Mouse (Mus musculus): ENCODE data around the gene Wwp2. TPM values are rescaled to one million over a fixed set of nuclear protein-coding genes. Genes with fewer than 3 reads are reported as not detected.
A peak's percentile ranks its signal among the peaks of the same experiment; 100 is the strongest.

Gene Wwp2
- polyA plus RNA-seq, 1 experiment, result 43.7 TPM

DNA sequence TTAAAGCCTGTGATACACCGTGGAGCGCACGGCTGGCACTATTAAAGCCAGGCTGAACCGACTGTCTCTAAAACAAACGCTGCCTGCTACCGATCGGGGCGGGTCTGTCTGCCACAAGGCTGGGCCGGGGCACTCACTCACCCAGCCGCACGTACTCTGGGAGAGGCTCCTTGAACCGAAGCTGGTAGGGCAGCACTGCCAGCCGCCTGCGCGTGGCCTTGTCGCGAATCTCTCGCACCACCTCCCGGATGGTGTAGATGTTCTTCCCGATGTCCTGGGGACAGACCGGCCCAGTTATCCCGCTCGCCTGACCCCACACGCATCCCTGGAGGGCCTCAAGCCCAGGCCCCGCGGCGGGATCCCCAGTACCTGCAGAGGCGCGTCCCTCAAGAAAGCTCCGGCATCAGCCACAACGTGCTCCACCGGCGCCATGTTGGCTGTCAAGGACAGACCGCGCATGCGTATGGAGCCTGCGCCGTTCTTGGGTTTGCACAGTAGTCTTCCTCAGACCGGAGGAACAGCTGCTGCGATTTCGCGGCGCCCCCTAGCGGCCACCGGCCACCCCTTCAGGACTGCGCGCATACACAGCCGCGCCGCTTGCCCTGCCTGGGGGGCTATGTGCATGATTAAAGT lies 11.5 kb upstream of the Wwp2 start, which contains the start of gene Nob1:
Gene Nob1 (minus strand): TSS at position 455 of the 633 bp plus-strand sequence.
- TF ChIP-seq CTCF (IDR thresholded peaks at IDR 0.05; ENCODE audit: borderline replicate concordance, insufficient read depth, low read length) (peak; percentile 77), POLR2A (IDR thresholded peaks at IDR 0.05; ENCODE audit: low read depth, low read length) (peak; percentile 97)
- Histone ChIP-seq H3K27ac (ENCODE audit: insufficient read depth, low read length) (no peak within 1 kb of the TSS), H3K4me1 (ENCODE audit: control insufficient read depth, insufficient read depth, low read length) (0 out of 2 replicates have a peak, but pooled peaks cover 4% of the 10 kb centered on the region), H3K4me3 (ENCODE audit: insufficient read depth, low read length) (peak within 1 kb of the TSS; percentile 75)

DNA sequence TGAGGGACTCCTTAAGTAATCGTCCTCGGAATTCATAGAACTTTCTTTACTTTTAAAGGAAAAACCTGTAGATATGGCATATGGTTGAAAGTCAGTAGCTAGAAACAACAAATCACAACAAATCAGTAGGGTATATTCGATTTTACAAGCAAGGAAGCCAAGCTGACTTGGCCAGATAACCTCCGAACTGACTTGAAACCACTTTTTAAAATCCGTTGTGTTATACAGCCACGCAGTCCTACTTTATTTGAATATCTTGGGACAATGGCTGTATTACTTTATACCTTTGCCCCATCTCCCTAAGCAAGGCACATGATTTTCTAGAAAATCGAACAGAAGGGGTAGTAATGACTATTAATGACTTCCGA lies 11.0 kb upstream of the Wwp2 start:
- 0 out of 2 replicates have a peak, but pooled peaks cover 4% of the 10 kb centered on the region for H3K4me1 ChIP-seq (ENCODE audit: control insufficient read depth, insufficient read depth, low read length)
- TF ChIP-seq POLR2A (IDR thresholded peaks at IDR 0.05; ENCODE audit: low read depth, low read length) (no peak), CTCF (IDR thresholded peaks at IDR 0.05; ENCODE audit: borderline replicate concordance, insufficient read depth, low read length) (no peak)
- H3K4me3 ChIP-seq (ENCODE audit: insufficient read depth, low read length), result no peak overlapping the region
- H3K27ac ChIP-seq (ENCODE audit: insufficient read depth, low read length), result no peak overlapping the region

GRCm38 (mm10) chr8:107430821-107431220 lies 5.3 kb upstream of the Wwp2 start:
- Histone ChIP-seq H3K4me1 (ENCODE audit: control insufficient read depth, insufficient read depth, low read length) (no peaks in the 10 kb centered on the region), H3K27ac (ENCODE audit: insufficient read depth, low read length) (no peak overlapping the region), H3K4me3 (ENCODE audit: insufficient read depth, low read length) (no peak overlapping the region)
- TF ChIP-seq POLR2A (IDR thresholded peaks at IDR 0.05; ENCODE audit: low read depth, low read length), result no peak

GRCm38 (mm10) chr8:107435421-107435961 lies 674 bp upstream of the Wwp2 start:
- H3K27ac ChIP-seq (ENCODE audit: insufficient read depth, low read length), result no peak overlapping the region

DNA sequence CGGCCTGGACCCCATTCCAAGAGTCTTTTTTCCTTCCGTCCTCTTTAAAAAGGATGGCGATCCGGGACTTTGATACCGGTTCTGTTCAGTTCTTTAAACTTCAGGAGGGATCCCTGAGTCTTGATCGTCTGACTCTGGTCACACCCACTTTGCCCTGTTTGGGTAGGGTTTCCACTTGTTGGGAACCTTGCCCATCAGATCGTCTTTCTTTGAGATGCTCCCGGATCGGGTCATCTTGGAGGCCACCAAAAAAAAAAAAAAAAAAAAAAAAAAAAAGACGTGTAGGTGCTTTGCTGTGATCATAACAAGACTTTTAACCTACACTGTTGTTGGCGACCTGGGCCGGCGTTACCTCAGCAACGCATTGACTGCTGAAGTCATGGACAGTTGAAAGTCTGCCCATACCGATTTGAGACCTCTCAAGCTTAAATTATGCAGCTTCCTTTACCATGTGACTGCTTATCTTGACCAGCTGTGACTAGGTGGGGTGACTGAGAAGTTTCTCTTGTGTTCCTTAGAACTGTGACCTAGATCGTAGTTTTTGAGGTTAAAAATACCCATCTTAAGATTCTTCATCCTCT lies 766 bp downstream of the Wwp2 start:
- TF ChIP-seq POLR2A (IDR thresholded peaks at IDR 0.05; ENCODE audit: low read depth, low read length) (peak; percentile 14; the same call in 1 of the 2 replicates), CTCF (IDR thresholded peaks at IDR 0.05; ENCODE audit: borderline replicate concordance, insufficient read depth, low read length) (no peak)
- Histone ChIP-seq H3K4me1 (ENCODE audit: control insufficient read depth, insufficient read depth, low read length) (no peaks in the 10 kb centered on the region), H3K27ac (ENCODE audit: insufficient read depth, low read length) (peak overlapping the region; percentile 66), H3K4me3 (ENCODE audit: insufficient read depth, low read length) (peak overlapping the region; percentile 95)

More at GRCm38 (mm10) chr8:107435421-107435961, 674 bp upstream of the Wwp2 start:
- peak overlapping the region; percentile 66 for H3K4me3 ChIP-seq (ENCODE audit: insufficient read depth, low read length)
- no peak for TF ChIP-seq CTCF (IDR thresholded peaks at IDR 0.05; ENCODE audit: borderline replicate concordance, insufficient read depth, low read length)
- TF ChIP-seq POLR2A (IDR thresholded peaks at IDR 0.05; ENCODE audit: low read depth, low read length), result no peak
- H3K4me1 ChIP-seq (ENCODE audit: control insufficient read depth, insufficient read depth, low read length), result no peaks in the 10 kb centered on the region

DNA sequence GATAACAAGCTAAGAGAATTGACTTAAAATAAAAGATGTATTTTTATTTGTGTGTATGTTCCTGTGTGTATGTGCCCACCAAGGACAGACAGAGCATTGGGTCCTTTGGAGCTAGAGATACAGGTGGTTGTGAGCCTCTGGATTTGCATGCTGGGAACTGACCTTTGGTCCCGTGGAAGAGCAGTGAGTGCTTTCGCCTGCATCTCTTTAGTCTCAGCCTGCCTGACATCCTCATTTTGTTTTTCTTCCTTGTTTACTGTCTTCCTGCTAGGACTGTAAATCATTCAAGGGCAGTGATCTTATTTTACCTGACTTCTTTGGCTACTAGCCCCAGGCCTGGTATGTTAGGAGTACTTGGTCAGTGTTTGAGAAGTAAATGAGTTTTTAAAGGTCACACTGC lies 1.5 kb downstream of the Wwp2 start:
- no peak for TF ChIP-seq POLR2A (IDR thresholded peaks at IDR 0.05; ENCODE audit: low read depth, low read length)
- no peak for TF ChIP-seq CTCF (IDR thresholded peaks at IDR 0.05; ENCODE audit: borderline replicate concordance, insufficient read depth, low read length)
- Histone ChIP-seq H3K27ac (ENCODE audit: insufficient read depth, low read length) (no peak overlapping the region), H3K4me3 (ENCODE audit: insufficient read depth, low read length) (no peak overlapping the region), H3K4me1 (ENCODE audit: control insufficient read depth, insufficient read depth, low read length) (no peaks in the 10 kb centered on the region)

DNA sequence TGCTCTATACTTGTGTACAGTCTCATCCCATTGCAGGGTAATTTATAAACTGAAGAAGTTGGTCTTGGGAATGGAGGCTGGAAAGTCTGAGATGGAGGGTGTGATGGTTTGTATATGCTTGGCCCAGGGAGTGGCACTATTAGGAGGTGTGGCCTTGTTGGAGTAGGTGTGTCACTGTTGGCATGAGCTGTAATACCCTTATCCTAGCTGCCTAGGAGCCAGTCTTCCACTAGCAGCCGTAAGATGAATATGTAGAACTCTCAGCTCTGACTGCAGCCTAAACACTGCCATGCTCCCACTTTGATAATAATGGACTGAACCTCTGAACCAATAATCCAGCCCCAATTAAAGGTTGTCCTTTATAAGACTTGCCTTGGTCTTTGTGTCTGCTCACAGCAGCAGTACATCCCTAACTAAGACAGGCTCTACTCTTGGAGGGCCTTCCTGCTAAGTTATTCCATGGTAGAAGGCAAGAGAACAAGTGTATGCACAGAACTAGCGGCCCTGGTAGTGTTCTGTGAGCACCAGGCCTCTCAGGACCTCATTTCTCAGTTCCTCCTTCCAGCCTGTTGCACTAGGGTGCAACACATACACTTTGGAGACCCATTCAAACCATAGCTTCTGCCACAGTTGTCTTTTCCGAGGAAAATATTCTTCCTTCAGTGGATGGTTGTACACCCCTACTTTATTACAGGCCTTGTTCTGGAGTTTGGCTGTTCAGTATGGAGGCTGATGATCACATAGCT lies 3.9 kb downstream of the Wwp2 start:
- no peak for TF ChIP-seq POLR2A (IDR thresholded peaks at IDR 0.05; ENCODE audit: low read depth, low read length)
- TF ChIP-seq CTCF (IDR thresholded peaks at IDR 0.05; ENCODE audit: borderline replicate concordance, insufficient read depth, low read length), result no peak
- Histone ChIP-seq H3K27ac (ENCODE audit: insufficient read depth, low read length) (no peak overlapping the region), H3K4me3 (ENCODE audit: insufficient read depth, low read length) (no peak overlapping the region), H3K4me1 (ENCODE audit: control insufficient read depth, insufficient read depth, low read length) (no peaks in the 10 kb centered on the region)

GRCm38 (mm10) chr8:107444626-107445025 lies 8.5 kb downstream of the Wwp2 start:
- Histone ChIP-seq H3K4me1 (ENCODE audit: control insufficient read depth, insufficient read depth, low read length) (peaks cover 10% of the 10 kb centered on the region; the same call in 1 of the 2 replicates), H3K27ac (ENCODE audit: insufficient read depth, low read length) (no peak overlapping the region), H3K4me3 (ENCODE audit: insufficient read depth, low read length) (no peak overlapping the region)
- TF ChIP-seq POLR2A (IDR thresholded peaks at IDR 0.05; ENCODE audit: low read depth, low read length) (no peak), CTCF (IDR thresholded peaks at IDR 0.05; ENCODE audit: borderline replicate concordance, insufficient read depth, low read length) (no peak)

GRCm38 (mm10) chr8:107447713-107448112 lies 11.5 kb downstream of the Wwp2 start:
- Histone ChIP-seq H3K4me1 (ENCODE audit: control insufficient read depth, insufficient read depth, low read length) (peaks cover 10% of the 10 kb centered on the region; the same call in 1 of the 2 replicates), H3K4me3 (ENCODE audit: insufficient read depth, low read length) (no peak overlapping the region), H3K27ac (ENCODE audit: insufficient read depth, low read length) (no peak overlapping the region)
- TF ChIP-seq POLR2A (IDR thresholded peaks at IDR 0.05; ENCODE audit: low read depth, low read length) (no peak), CTCF (IDR thresholded peaks at IDR 0.05; ENCODE audit: borderline replicate concordance, insufficient read depth, low read length) (no peak)
